Mouse (Mus musculus) brown adipose tissue, adult 24 weeks (tissue): Measurements from ENCODE around the gene Klhl2. TPM values are rescaled to one million over a fixed set of nuclear protein-coding genes. Genes with fewer than 3 reads are reported as not detected.

Experiments used
- H3K27ac ChIP-seq: fragments of 200-500 bp; replicated peaks from 2 replicates; pipeline ENCODE4 v1.5.1; 2012; ENCODE audit warnings: low read depth, mild to moderate bottlenecking, low read length
- H3K4me1 ChIP-seq: fragments of 200-500 bp; 2 replicates; pipeline ENCODE4 v1.6.1; 2012; ENCODE audit warnings: low read length, mixed read lengths; ENCODE audit not compliant: control insufficient read depth, insufficient read depth, insufficient read length
- H3K4me3 ChIP-seq: fragments of 200-500 bp; 2 replicates; pipeline ENCODE4 v1.5.1; 2012; ENCODE audit warnings: low read depth, mild to moderate bottlenecking, low read length, moderate library complexity; ENCODE audit not compliant: insufficient read depth
- polyA plus RNA-seq: library from polyadenylated mRNA; stranded (reverse); fragments of >200 nt; gene quantifications from 2 replicates; pipeline ENCODE4 v1.2.4, GENCODE M21; 2012; ENCODE audit not compliant: missing spikeins, insufficient read depth, insufficient read length

Klhl2 gene
- polyA plus RNA-seq, 1 experiment: 21.9 TPM

DNA sequence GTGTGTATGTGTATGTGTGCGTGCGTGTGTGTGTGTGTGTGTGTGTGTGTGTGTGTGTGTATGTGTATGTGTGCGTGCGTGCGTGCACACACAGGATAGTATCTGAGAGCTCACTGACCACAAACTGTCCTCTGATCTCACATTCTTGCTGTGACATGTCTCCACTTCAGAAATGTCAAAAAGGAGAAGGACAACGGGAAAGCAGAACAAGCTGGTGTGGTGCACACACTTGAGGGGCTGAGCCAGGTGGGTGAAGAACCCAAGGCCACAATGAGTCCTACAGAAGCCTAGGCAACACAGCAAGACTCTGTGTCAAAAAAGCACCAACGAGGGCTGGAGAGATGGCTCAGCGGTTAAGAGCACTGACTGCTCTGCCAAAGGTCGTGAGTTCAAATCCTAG is 81.2 kb downstream of the Klhl2 start:
- no peak overlapping the region for H3K4me3 ChIP-seq
- H3K27ac ChIP-seq: no peak overlapping the region

GRCm38 (mm10) chr8:64767047-64767446 is 82.8 kb downstream of the Klhl2 start:
- no peak overlapping the region for H3K4me3 ChIP-seq
- peaks cover 13% of the 10 kb centered on the region; the same call in 1 of the 2 replicates for H3K4me1 ChIP-seq
- peak overlapping the region; percentile 69; the same call in 1 of the 2 replicates for H3K27ac ChIP-seq

More for the DNA sequence above, 81.2 kb downstream of the Klhl2 start:
- H3K4me1 ChIP-seq: peaks cover 13% of the 10 kb centered on the region; the same call in 1 of the 2 replicates

GRCm38 (mm10) chr8:64764075-64764474 is 85.7 kb downstream of the Klhl2 start:
- H3K27ac ChIP-seq: 0 out of 2 replicates have a peak overlapping the region, but pooled peaks have one; percentile 45
- peaks cover 13% of the 10 kb centered on the region; the same call in 1 of the 2 replicates for H3K4me1 ChIP-seq
- no peak overlapping the region for H3K4me3 ChIP-seq

DNA sequence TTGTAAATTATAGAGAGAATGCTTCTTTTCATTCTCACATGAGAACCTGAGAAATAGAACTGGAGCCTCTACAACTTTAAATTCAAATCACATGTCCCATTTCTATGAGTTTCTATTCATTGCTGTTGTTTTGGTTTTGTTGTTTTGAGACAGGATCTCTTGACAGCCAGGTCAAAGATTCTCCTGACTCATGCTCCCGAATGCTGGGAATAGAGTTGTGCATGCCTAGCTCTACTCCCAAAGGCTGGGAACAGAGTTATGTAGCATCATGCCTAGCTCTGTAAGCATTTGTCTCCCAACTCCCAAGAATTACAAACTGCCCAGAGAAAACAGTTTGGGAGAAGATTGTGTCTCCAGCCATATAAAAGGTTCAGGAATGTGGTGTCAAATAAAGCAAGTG is 87.1 kb downstream of the Klhl2 start:
- Histone ChIP-seq H3K27ac (no peak overlapping the region), H3K4me1 (peaks cover 13% of the 10 kb centered on the region; the same call in 1 of the 2 replicates), H3K4me3 (no peak overlapping the region)

DNA sequence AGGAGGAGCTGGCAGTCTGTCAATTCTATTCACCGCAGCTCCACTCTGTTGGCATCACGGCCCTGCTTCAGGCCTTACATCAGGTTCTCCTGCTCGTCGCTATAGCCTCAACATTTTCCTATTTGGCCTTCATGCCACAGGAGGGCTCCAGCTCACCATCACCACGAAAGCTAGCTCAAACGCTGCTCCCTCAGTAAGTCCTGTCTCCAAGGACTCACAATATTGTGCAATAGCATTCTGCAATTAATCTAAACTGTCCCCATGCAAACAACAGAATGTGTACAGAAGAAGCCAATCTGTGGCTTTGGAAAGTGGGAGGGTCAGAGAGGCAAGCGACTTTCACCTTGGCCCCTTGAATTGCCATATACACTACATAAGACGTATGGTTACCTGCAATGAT is 88.4 kb downstream of the Klhl2 start:
- no peak overlapping the region for H3K4me3 ChIP-seq
- no peak overlapping the region for H3K27ac ChIP-seq
- H3K4me1 ChIP-seq: peaks cover 11% of the 10 kb centered on the region; the same call in 1 of the 2 replicates

DNA sequence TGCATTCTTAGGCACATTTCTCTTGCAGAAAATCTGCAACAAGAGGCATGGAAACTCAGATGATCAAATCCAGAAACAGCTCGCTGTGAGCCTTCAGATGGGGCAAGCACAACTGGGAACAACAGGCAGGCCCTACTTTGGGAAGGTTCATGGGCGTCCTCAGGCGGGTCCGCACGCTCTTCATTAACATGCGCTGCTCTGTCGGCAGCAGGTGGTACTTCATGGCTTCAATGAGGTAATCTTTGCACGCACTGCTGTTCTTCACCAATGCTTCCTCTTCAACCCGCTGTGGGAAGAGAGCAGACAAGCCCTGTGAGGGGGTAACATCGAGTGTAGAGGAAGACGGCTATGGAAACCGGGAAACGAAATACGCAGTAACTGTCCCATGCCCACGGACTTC is 91.9 kb downstream of the Klhl2 start:
- Histone ChIP-seq H3K4me1 (no peaks in the 10 kb centered on the region), H3K27ac (no peak overlapping the region), H3K4me3 (no peak overlapping the region)

DNA sequence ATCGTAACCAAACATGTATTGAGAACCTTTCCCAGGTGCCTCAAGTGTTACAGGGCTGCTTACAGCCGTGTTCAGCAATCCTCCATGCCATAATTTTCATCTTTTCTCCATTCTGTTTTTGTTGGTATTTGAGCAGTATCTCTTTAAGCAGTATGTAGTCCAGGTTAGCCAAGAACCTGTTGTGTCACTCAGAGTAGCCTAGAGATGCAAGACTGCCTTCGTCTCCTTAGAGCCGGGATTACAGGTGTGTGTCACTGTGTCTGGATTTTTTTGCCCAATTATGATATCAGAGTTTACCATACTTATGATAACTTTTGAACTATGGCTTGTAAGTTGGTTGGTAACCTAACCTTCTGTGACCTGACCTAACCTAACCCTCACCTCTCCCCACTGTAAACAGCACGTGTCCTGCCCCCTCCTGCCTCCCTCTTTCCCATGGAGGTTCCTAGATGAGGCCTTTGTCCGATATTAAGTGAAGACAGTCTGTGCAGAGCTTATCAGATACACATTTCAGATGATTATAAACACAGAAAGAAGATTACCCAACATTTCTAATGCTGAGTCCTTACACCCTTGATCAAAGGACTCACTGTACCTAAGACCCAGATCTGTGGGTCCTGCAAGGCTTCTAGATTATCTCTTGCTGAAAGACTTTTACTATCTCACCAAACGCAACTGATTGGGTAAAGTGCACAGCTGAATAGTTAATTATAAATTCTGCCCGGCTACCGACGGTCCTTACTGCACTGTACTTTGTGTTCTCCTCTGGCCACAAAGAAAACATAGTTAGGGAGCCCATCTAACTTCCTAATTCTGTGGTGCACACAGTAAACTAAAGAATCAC is 103.4 kb downstream of the Klhl2 start:
- no peak overlapping the region for H3K27ac ChIP-seq
- H3K4me1 ChIP-seq: no peaks in the 10 kb centered on the region
- H3K4me3 ChIP-seq: no peak overlapping the region

GRCm38 (mm10) chr8:64740547-64741211 is 109.1 kb downstream of the Klhl2 start:
- no peak overlapping the region for H3K4me3 ChIP-seq
- H3K4me1 ChIP-seq: peaks cover 4% of the 10 kb centered on the region; the same call in 1 of the 2 replicates
- no peak overlapping the region for H3K27ac ChIP-seq

DNA sequence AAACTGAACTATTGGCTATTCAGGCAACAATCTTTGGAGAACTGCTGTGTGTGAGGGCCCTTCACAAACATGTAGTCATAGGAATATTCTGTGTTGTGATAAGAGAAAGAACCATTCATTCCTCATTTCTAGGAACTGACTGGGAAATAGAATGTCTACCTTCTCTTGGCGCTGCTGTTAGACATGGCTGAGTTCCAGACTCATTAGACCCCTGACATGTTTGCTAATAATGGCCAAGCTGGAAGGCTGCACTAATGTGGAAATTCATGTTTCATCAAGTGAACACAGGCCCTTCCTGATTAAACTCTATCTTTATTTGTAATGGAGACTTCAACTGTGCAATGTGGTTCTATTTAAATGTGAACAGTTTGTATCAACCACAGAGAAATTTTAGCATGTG is 110.9 kb downstream of the Klhl2 start:
- Histone ChIP-seq H3K4me3 (no peak overlapping the region), H3K27ac (no peak overlapping the region), H3K4me1 (peaks cover 4% of the 10 kb centered on the region; the same call in 1 of the 2 replicates)

DNA sequence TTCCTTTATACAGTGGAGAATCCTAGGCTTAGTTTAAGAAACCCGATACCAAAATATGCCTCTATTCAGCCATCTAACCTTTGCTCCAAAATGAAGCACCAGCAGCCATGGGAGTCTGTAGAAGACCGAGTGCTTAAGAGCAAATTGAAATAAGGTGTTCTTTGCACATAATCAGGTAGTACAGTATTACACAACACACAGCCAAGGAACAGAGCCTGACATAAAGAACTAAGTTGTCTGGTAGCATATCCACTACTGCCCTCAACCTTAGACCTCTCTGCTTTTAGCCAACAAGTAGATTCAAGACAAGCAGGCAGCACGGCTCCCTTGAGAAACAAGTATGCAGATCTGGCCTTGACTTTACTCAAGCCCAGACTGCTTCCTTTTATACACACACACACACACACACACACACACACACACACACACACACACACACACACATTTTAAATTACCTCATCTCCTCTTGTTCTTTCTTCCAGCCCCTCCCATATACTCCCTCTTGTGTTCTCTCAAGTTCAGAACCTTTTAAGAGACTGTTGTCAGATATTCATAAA is 113.0 kb downstream of the Klhl2 start:
- Histone ChIP-seq H3K27ac (no peak overlapping the region), H3K4me3 (no peak overlapping the region)

GRCm38 (mm10) chr8:64735161-64735560 is 114.7 kb downstream of the Klhl2 start:
- Histone ChIP-seq H3K4me3 (no peak overlapping the region), H3K27ac (no peak overlapping the region), H3K4me1 (peaks cover 8% of the 10 kb centered on the region; the same call in 1 of the 2 replicates)

More for the DNA sequence above, 113.0 kb downstream of the Klhl2 start:
- peaks cover 8% of the 10 kb centered on the region; the same call in 1 of the 2 replicates for H3K4me1 ChIP-seq

- Histone ChIP-seq H3K4me1 (peaks cover 8% of the 10 kb centered on the region; the same call in 1 of the 2 replicates), H3K27ac (no peak within 1 kb of the TSS), H3K4me3 (peak within 1 kb of the TSS; percentile 79)
Measured at GRCm38 (mm10) chr8:64733271-64733943, 116.4 kb downstream of the Klhl2 start, which contains the start of gene Msmo1. Gene Msmo1 (minus strand): TSS chr8:64733792.

GRCm38 (mm10) chr8:64732596-64732995 is 117.2 kb downstream of the Klhl2 start:
- Histone ChIP-seq H3K4me1 (peaks cover 8% of the 10 kb centered on the region; the same call in 1 of the 2 replicates), H3K27ac (no peak overlapping the region), H3K4me3 (peak overlapping the region; percentile 79)

- peaks cover 4% of the 10 kb centered on the region; the same call in 1 of the 2 replicates for H3K4me1 ChIP-seq
- H3K27ac ChIP-seq: no peak overlapping the region
- H3K4me3 ChIP-seq: no peak overlapping the region
Measured at GRCm38 (mm10) chr8:64728156-64728555, 121.7 kb downstream of the Klhl2 start.
